Mouse (Mus musculus) neural tube, embryonic 12.5 days (tissue): ENCODE data around the gene Ezh2. TPM values are rescaled to one million over a fixed set of nuclear protein-coding genes. Genes with fewer than 3 reads are reported as not detected.

Source experiments
- ATAC-seq: fragments of 200-750 bp; cut with Nextera tagmentation; 2 replicates; pipeline ENCODE4 v1.8.0; 2017; ENCODE audit warnings: low read depth, mild to moderate bottlenecking, moderate TSS enrichment, moderate library complexity; ENCODE audit not compliant: low FRiP score
- H3K27ac ChIP-seq: fragments of 300-500 bp; sonication (generic); 2 replicates; pipeline ENCODE4 v1.5.1; 2016
- H3K27me3 ChIP-seq: fragments of 300-500 bp; sonication (generic); replicated peaks from 2 replicates; pipeline ENCODE4 v1.6.1; 2016; ENCODE audit warnings: mild to moderate bottlenecking
- H3K36me3 ChIP-seq: fragments of 300-500 bp; sonication (generic); 2 replicates; pipeline ENCODE4 v1.6.1; 2016; ENCODE audit warnings: mild to moderate bottlenecking
- H3K4me1 ChIP-seq: fragments of 300-500 bp; sonication (generic); 2 replicates; pipeline ENCODE4 v1.6.1; 2016
- H3K4me2 ChIP-seq: fragments of 300-500 bp; sonication (generic); replicated peaks from 2 replicates; pipeline ENCODE4 v1.6.1; 2016; ENCODE audit warnings: mild to moderate bottlenecking
- H3K4me3 ChIP-seq: fragments of 300-500 bp; sonication (generic); 2 replicates; pipeline ENCODE4 v1.5.1; 2016
- H3K9ac ChIP-seq: fragments of 300-500 bp; sonication (generic); 2 replicates; pipeline ENCODE4 v1.6.1; 2016; ENCODE audit warnings: mild to moderate bottlenecking
- H3K9me3 ChIP-seq: fragments of 300-500 bp; sonication (generic); 2 replicates; pipeline ENCODE4 v1.6.1; 2016; ENCODE audit warnings: mild to moderate bottlenecking
- WGBS: fragments of 180-500 bp; shearing (Covaris S2); methylation state at CpG from one replicate; pipeline ENCODE4 v1.1.7; 2016; 5-methylcytosine and 5-hydroxymethylcytosine counted together
- polyA plus RNA-seq: library from polyadenylated mRNA; unstranded; fragments of >200 nt; fragmentation: Nextera tagmentation; extraction: Ambion mirVana; gene quantifications from 2 replicates; pipeline ENCODE4 v1.2.1, GENCODE M21; 2016

Ezh2 gene
- polyA plus RNA-seq, 1 experiment from 2014 or later, result 162 TPM

DNA sequence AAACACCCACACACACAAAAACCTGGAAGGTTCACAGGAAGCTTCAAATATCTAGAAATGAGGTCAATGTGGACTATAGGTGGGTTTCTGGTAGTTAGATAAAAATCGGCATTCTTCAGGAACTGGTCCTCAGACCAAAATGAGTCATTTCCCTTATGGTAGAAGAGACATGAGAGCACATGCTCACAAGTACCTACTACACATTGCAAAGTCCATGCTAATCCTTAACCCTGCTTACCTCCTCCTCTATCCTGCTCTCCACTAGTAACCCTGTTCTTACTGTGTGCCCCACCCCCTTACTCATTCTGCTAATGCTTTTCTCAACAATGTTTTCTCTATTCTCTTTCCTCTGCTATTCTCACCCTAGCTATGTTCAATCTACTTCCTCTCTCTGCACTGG is 67.5 kb downstream of the Ezh2 start:
- no peaks in the 10 kb centered on the region for H3K4me1 ChIP-seq
- no peak overlapping the region for H3K9ac ChIP-seq
- H3K4me2 ChIP-seq, result no peak overlapping the region
- no peaks in the 10 kb centered on the region for H3K9me3 ChIP-seq
- no peak overlapping the region for H3K27ac ChIP-seq
- no peak for ATAC-seq
- 87% methylated on average over 1 of the region's 1 CpGs for WGBS
- H3K36me3 ChIP-seq, result peaks cover 91% of the 10 kb centered on the region
- no peaks in the 10 kb centered on the region for H3K27me3 ChIP-seq
- no peak overlapping the region for H3K4me3 ChIP-seq

GRCm38 (mm10) chr6:47527129-47527528 is 68.0 kb downstream of the Ezh2 start:
- Histone ChIP-seq H3K4me3 (no peak overlapping the region), H3K27me3 (no peaks in the 10 kb centered on the region), H3K36me3 (peaks cover 90% of the 10 kb centered on the region), H3K4me1 (no peaks in the 10 kb centered on the region), H3K27ac (no peak overlapping the region), H3K9ac (no peak overlapping the region), H3K9me3 (no peaks in the 10 kb centered on the region), H3K4me2 (no peak overlapping the region)
- WGBS, result 80% methylated on average over 2 of the region's 2 CpGs
- no peak for ATAC-seq

DNA sequence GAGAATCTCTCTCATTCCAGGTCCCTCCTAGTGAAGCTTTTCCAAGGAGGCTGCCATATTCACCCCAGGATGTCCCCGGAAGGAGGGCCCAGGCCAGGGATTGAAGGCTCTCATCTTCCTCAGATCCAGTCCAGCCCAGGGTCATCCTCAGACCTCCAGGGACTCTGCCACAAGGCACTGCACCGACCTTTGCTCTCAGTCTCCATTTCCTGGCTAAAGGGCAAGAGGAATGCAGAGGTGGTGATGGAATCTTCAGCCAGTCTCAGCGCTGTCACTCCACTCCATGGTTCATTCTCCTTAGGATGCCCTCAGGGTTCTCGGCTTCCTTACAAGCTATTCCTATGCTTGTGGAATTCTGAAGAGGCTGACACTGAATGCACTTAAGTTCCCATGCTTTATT is 68.7 kb downstream of the Ezh2 start:
- 76% methylated on average over 4 of the region's 4 CpGs for WGBS

DNA sequence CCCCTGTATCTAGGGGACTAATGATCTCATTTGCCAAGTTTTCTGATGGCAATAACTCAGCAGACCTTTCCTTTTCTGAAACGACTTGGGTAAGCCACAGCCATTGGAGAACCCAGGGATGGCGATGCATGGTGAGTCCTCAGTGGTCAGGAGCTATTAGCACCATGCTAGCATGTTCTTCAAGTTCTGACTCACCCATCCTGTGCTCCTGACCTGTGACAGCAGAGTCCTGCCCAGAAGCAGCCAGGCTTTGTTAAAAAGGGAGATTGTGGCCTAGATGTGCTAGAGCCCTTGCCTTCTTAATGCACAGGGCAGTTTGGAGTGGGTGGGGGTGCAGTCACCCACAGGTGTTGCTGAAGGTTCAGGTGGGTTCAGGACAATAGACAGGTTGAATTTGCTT is 70.1 kb downstream of the Ezh2 start:
- H3K27me3 ChIP-seq, result no peaks in the 10 kb centered on the region
- H3K4me2 ChIP-seq, result no peak overlapping the region
- no peak overlapping the region for H3K9ac ChIP-seq
- peaks cover 89% of the 10 kb centered on the region for H3K36me3 ChIP-seq
- no peaks in the 10 kb centered on the region for H3K9me3 ChIP-seq
- WGBS, result 78% methylated on average over 2 of the region's 2 CpGs
- no peak overlapping the region for H3K27ac ChIP-seq
- H3K4me3 ChIP-seq, result no peak overlapping the region
- ATAC-seq, result no peak
- H3K4me1 ChIP-seq, result no peaks in the 10 kb centered on the region

More for the DNA sequence above, 68.7 kb downstream of the Ezh2 start:
- no peak overlapping the region for H3K4me3 ChIP-seq
- H3K27me3 ChIP-seq, result no peaks in the 10 kb centered on the region
- H3K9ac ChIP-seq, result no peak overlapping the region
- no peak for ATAC-seq
- peaks cover 92% of the 10 kb centered on the region for H3K36me3 ChIP-seq
- H3K4me2 ChIP-seq, result no peak overlapping the region
- H3K27ac ChIP-seq, result no peak overlapping the region
- H3K4me1 ChIP-seq, result no peaks in the 10 kb centered on the region
- H3K9me3 ChIP-seq, result no peaks in the 10 kb centered on the region

DNA sequence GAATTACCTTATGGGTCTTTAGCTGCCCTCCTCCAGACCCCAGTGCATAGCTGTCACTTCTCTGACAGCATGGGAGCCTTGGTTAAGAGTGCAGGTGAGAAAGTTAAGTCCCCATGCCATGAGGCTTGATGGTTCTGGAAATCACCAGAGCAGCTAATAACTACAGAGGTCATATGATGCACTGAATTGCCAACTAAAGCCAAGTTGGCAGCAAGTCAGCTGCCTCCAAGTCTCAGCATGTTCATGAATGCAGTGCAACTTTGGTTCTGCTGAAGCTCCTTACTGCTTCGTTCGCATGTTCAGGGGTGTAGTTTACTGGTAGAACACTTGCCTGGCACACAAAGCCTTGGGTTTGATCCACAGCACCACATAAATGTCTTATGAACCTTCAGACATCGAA is 72.7 kb downstream of the Ezh2 start:
- H3K4me2 ChIP-seq, result no peak overlapping the region
- no peak for ATAC-seq
- no peak overlapping the region for H3K27ac ChIP-seq
- no peak overlapping the region for H3K9ac ChIP-seq
- H3K27me3 ChIP-seq, result no peaks in the 10 kb centered on the region
- peaks cover 86% of the 10 kb centered on the region for H3K36me3 ChIP-seq
- H3K9me3 ChIP-seq, result no peaks in the 10 kb centered on the region
- H3K4me3 ChIP-seq, result no peak overlapping the region
- no peaks in the 10 kb centered on the region for H3K4me1 ChIP-seq
- WGBS, result 97% methylated on average over 3 of the region's 3 CpGs

- WGBS, result 83% methylated on average over 2 of the region's 2 CpGs
These were observed 75.1 kb downstream of the Ezh2 start for GRCm38 (mm10) chr6:47520030-47520429.

DNA sequence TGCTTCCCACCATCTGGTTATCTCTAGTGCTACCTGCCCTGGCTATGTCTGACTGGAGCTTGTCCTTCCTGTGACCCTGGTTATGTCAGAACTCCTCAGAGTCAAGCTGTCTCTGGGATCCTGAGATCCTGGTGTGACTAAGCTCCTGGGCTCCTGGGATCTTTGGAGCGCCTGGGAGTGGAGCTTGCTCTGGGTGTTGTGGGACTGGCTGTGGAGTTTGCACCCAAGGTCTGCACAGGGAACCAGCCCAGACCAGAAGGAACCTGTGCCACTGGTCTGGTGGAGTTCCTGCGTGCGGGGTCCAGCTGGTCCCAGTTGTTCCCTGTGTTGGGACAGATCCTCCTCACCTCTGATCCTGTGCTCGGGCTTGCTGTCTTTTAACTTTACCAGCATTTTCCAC is 100.6 kb downstream of the Ezh2 start:
- Histone ChIP-seq H3K4me3 (no peak overlapping the region), H3K36me3 (no peaks in the 10 kb centered on the region), H3K9ac (no peak overlapping the region), H3K4me1 (no peaks in the 10 kb centered on the region), H3K9me3 (no peaks in the 10 kb centered on the region), H3K27me3 (no peaks in the 10 kb centered on the region), H3K27ac (no peak overlapping the region), H3K4me2 (no peak overlapping the region)
- WGBS, result 92% methylated on average over 4 of the region's 4 CpGs
- ATAC-seq, result no peak

More at GRCm38 (mm10) chr6:47520030-47520429, 75.1 kb downstream of the Ezh2 start:
- Histone ChIP-seq H3K9ac (no peak overlapping the region), H3K4me1 (no peaks in the 10 kb centered on the region), H3K27ac (no peak overlapping the region), H3K36me3 (peaks cover 88% of the 10 kb centered on the region), H3K9me3 (no peaks in the 10 kb centered on the region), H3K27me3 (no peaks in the 10 kb centered on the region), H3K4me2 (no peak overlapping the region), H3K4me3 (no peak overlapping the region)
- no peak for ATAC-seq

- Histone ChIP-seq H3K9me3 (no peaks in the 10 kb centered on the region), H3K4me1 (no peaks in the 10 kb centered on the region), H3K4me3 (no peak overlapping the region), H3K27me3 (no peaks in the 10 kb centered on the region), H3K9ac (no peak overlapping the region), H3K36me3 (peaks cover 2% of the 10 kb centered on the region; the same call in 1 of the 2 replicates), H3K27ac (no peak overlapping the region), H3K4me2 (no peak overlapping the region)
- ATAC-seq, result no peak
- 100% methylated on average over 1 of the region's 1 CpGs for WGBS
These were observed 113.1 kb downstream of the Ezh2 start for GRCm38 (mm10) chr6:47482027-47482426.

Other genes starting within 250 kb of the Ezh2 start
- gene Cul1, start 141.9 kb downstream of the Ezh2 start, polyA plus RNA-seq, result 157 and 166 TPM in 2 replicates
- 196 and 221 TPM in 2 replicates for gene Pdia4, start 218.1 kb upstream of the Ezh2 start, polyA plus RNA-seq
- 12.8 and 14.8 TPM in 2 replicates for gene Zfp786, start 235.5 kb upstream of the Ezh2 start, polyA plus RNA-seq
- gene Zfp398, start 240.3 kb upstream of the Ezh2 start, polyA plus RNA-seq, result 13.4 and 14.5 TPM in 2 replicates